Mouse (Mus musculus): ENCODE measurements around the gene Bicdl1. TPM values are rescaled to one million over a fixed set of nuclear protein-coding genes. Genes with fewer than 3 reads are reported as not detected.

The Bicdl1 gene
- total and polyA plus RNA-seq, 2 experiments from 2014 or later, result 6.9 to 9.0 TPM

DNA sequence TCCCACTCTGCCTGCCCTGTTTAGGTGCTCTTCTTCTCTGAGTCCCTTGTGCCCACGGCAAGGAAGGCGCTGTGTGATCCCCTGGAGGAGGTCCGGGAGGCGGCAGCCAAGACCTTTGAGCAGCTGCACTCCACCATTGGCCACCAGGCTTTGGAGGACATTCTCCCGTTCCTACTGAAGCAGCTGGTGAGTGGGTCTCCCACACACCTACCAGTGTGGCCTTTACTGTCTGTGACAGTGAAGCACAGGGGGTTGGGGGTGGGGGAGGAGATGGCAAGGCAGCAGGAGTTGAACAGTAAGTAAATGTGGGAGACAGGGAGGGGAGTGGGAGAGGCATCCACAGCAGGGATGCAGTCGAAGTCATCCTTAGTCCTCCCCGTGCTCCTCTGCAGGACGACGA, 118.1 kb downstream of the Bicdl1 start:
- H3K4me1 ChIP-seq (ENCODE audit: control insufficient read depth, insufficient read depth), result no peaks in the 10 kb centered on the region
- H3K36me3 ChIP-seq (replicated peaks; ENCODE audit: control insufficient read depth, insufficient read depth, low read length), result peaks cover 99% of the 10 kb centered on the region
- 81% methylated on average over 9 of the region's 9 CpGs for WGBS
- no peak overlapping the region for H3K4me2 ChIP-seq (ENCODE audit: low read depth, low read length)
- TF ChIP-seq EP300 (IDR thresholded peaks at IDR 0.05; ENCODE audit: low read depth), result no peak
- no peak for TF ChIP-seq CTCF (IDR thresholded peaks at IDR 0.05; ENCODE audit: low read depth)
- H3K27ac ChIP-seq (ENCODE audit: low read depth), result no peak overlapping the region
- DNase-seq (ENCODE audit: low spot score), result no peak
- ATAC-seq (ENCODE audit: insufficient read depth, low read depth), result no peak
- H3K9ac ChIP-seq (replicated peaks; ENCODE audit: low read depth, low read length), result no peak overlapping the region
- H3K4me3 ChIP-seq (ENCODE audit: low read depth, low read length), result no peak overlapping the region
- H3K9me3 ChIP-seq (replicated peaks; ENCODE audit: control insufficient read depth, low read length), result no peaks in the 10 kb centered on the region
- H3K27me3 ChIP-seq (ENCODE audit: control insufficient read depth, insufficient read depth, low read length), result no peaks in the 10 kb centered on the region

GRCm38 (mm10) chr5:115611566-115611965, 119.9 kb downstream of the Bicdl1 start:
- Histone ChIP-seq H3K4me3 (ENCODE audit: low read depth, low read length) (no peak overlapping the region), H3K9me3 (replicated peaks; ENCODE audit: control insufficient read depth, low read length) (no peaks in the 10 kb centered on the region), H3K27ac (ENCODE audit: low read depth) (no peak overlapping the region), H3K4me2 (ENCODE audit: low read depth, low read length) (no peak overlapping the region), H3K4me1 (ENCODE audit: control insufficient read depth, insufficient read depth) (no peaks in the 10 kb centered on the region), H3K9ac (replicated peaks; ENCODE audit: low read depth, low read length) (no peak overlapping the region), H3K36me3 (replicated peaks; ENCODE audit: control insufficient read depth, insufficient read depth, low read length) (peaks cover 92% of the 10 kb centered on the region), H3K27me3 (ENCODE audit: control insufficient read depth, insufficient read depth, low read length) (no peaks in the 10 kb centered on the region)
- WGBS, result 93% methylated on average over 11 of the region's 11 CpGs
- ATAC-seq (ENCODE audit: insufficient read depth, low read depth) (no peak), DNase-seq (ENCODE audit: low spot score) (no peak)
- TF ChIP-seq CTCF (IDR thresholded peaks at IDR 0.05; ENCODE audit: low read depth) (no peak), EP300 (IDR thresholded peaks at IDR 0.05; ENCODE audit: low read depth) (no peak)

DNA sequence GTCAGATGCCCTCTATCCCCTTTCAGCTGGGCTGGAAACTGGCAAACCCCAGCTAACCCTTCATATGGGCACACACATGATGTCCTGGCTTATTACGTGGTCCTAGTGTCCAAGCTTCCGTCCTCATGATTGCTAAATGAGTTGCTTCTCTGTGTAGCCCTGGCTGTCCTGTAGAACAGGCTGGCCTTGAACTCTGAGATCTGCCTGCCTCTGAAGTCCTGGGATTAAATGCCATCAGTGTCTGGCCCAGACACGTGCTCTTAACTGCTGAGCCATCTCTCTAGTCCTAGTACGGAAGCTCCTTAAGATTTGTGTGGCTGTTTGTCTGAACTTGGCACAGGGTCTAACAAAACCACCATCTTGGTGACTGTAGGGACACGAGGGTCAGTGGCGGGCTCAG, 127.9 kb downstream of the Bicdl1 start:
- peaks cover 82% of the 10 kb centered on the region for H3K36me3 ChIP-seq (replicated peaks; ENCODE audit: control insufficient read depth, insufficient read depth, low read length)
- H3K9me3 ChIP-seq (replicated peaks; ENCODE audit: control insufficient read depth, low read length), result no peaks in the 10 kb centered on the region
- no peak for DNase-seq (ENCODE audit: low spot score)
- H3K4me1 ChIP-seq (ENCODE audit: control insufficient read depth, insufficient read depth), result no peaks in the 10 kb centered on the region
- no peak overlapping the region for H3K4me3 ChIP-seq (ENCODE audit: low read depth, low read length)
- no peaks in the 10 kb centered on the region for H3K27me3 ChIP-seq (ENCODE audit: control insufficient read depth, insufficient read depth, low read length)
- TF ChIP-seq EP300 (IDR thresholded peaks at IDR 0.05; ENCODE audit: low read depth) (no peak), CTCF (IDR thresholded peaks at IDR 0.05; ENCODE audit: low read depth) (no peak)
- no peak overlapping the region for H3K4me2 ChIP-seq (ENCODE audit: low read depth, low read length)
- ATAC-seq (ENCODE audit: insufficient read depth, low read depth), result no peak
- no peak overlapping the region for H3K27ac ChIP-seq (ENCODE audit: low read depth)
- H3K9ac ChIP-seq (replicated peaks; ENCODE audit: low read depth, low read length), result no peak overlapping the region
- 94% methylated on average over 6 of the region's 6 CpGs for WGBS

Small RNAs within 50 kb of the gene (microRNA-seq; reads per million reads assigned to microRNA genes)
- not detected for gene Mir7030

Other genes with a start within 250 kb of the Bicdl1 start
- gene Sirt4, start 246.9 kb downstream of the Bicdl1 start, total RNA-seq (2014; rRNA removed; ENCODE audit: low replicate concordance), result 13.8 and 29.0 TPM in 2 replicates
- 14.5 and 15.4 TPM in 2 replicates for gene Sirt4, start 246.9 kb downstream of the Bicdl1 start, polyA plus RNA-seq (2015; fragmentation: Nextera tagmentation; extraction: Ambion mirVana)
- 66.6 and 68.8 TPM in 2 replicates for gene Pxn, start 224.9 kb downstream of the Bicdl1 start, total RNA-seq (2014; rRNA removed; ENCODE audit: low replicate concordance)
- gene Pxn, start 224.9 kb downstream of the Bicdl1 start, polyA plus RNA-seq (2015; fragmentation: Nextera tagmentation; extraction: Ambion mirVana), result 19.3 and 19.9 TPM in 2 replicates
- 2,397 and 2,522 TPM in 2 replicates for gene Rplp0, start 172.2 kb downstream of the Bicdl1 start, total RNA-seq (2014; rRNA removed; ENCODE audit: low replicate concordance)
- gene Rplp0, start 172.2 kb downstream of the Bicdl1 start, polyA plus RNA-seq (2015; fragmentation: Nextera tagmentation; extraction: Ambion mirVana), result 877 and 933 TPM in 2 replicates
- 38.3 and 42.8 TPM in 2 replicates for gene Gcn1l1, start 166.4 kb downstream of the Bicdl1 start, total RNA-seq (2014; rRNA removed; ENCODE audit: low replicate concordance)
- 12.9 and 13.6 TPM in 2 replicates for gene Gcn1l1, start 166.4 kb downstream of the Bicdl1 start, polyA plus RNA-seq (2015; fragmentation: Nextera tagmentation; extraction: Ambion mirVana)
- gene Rab35, start 99.7 kb downstream of the Bicdl1 start, total RNA-seq (2014; rRNA removed; ENCODE audit: low replicate concordance), result 37.4 and 43.6 TPM in 2 replicates
- gene Rab35, start 99.7 kb downstream of the Bicdl1 start, polyA plus RNA-seq (2015; fragmentation: Nextera tagmentation; extraction: Ambion mirVana), result 13.4 and 14.1 TPM in 2 replicates
- 11.5 and 17.4 TPM in 2 replicates for gene Cit, start 113.7 kb upstream of the Bicdl1 start, total RNA-seq (2014; rRNA removed; ENCODE audit: low replicate concordance)
- gene Cit, start 113.7 kb upstream of the Bicdl1 start, polyA plus RNA-seq (2015; fragmentation: Nextera tagmentation; extraction: Ambion mirVana), result 4.1 and 4.9 TPM in 2 replicates

Measured in heart, postnatal 0 days (tissue).